Mouse (Mus musculus): ENCODE data around the gene Mkrn3. TPM values are rescaled to one million over a fixed set of nuclear protein-coding genes. Genes with fewer than 3 reads are reported as not detected.

Gene Mkrn3
- polyA plus RNA-seq (2017; shearing (Covaris generic)), result not detected

GRCm38 (mm10) chr7:62419493-62420360 lies at the start of gene Mkrn3:
Gene Mkrn3, minus strand, starts transcription at chr7:62420139.

GRCm38 (mm10) chr7:62463878-62464755 lies 44.2 kb upstream of the Mkrn3 start, which contains the start of gene Peg12:
Gene Peg12, minus strand, starts transcription at chr7:62464510.

GRCm38 (mm10) chr7:62376510-62377304 lies 43.2 kb downstream of the Mkrn3 start, which contains the start of gene Magel2:
Gene Magel2, plus strand, starts transcription at chr7:62377010.

Other genes starting within 250 kb of the Mkrn3 start
- 0.07 TPM for gene Ndn, start 73.6 kb downstream of the Mkrn3 start, polyA plus RNA-seq (2017; shearing (Covaris generic))
- gene Magel2, start 43.1 kb downstream of the Mkrn3 start, polyA plus RNA-seq (2017; shearing (Covaris generic)), result not detected
- gene Peg12, start 44.4 kb upstream of the Mkrn3 start, polyA plus RNA-seq (2017; shearing (Covaris generic)), result not detected

Data from CD4-positive, CD25-positive, alpha-beta regulatory T cell, adult 9 weeks (primary cell).